Mouse (Mus musculus) C2C12 (cell line): ENCODE results near the gene Sptb.

Source experiments
- CEBPB ChIP-seq: IDR thresholded peaks from one replicate; pipeline ENCODE4 v1.6.1; 2011; ENCODE audit warnings: low read depth, mild to moderate bottlenecking, control low read depth, moderate library complexity
- CTCF ChIP-seq: IDR thresholded peaks from one replicate; pipeline ENCODE4 v1.5.1; 2011; ENCODE audit not compliant: control insufficient read depth, insufficient read depth, insufficient read length
- FOSL1 ChIP-seq: IDR thresholded peaks from one replicate; pipeline ENCODE4 v1.8.0; 2011; ENCODE audit warnings: mild to moderate bottlenecking, low read length; ENCODE audit not compliant: poor library complexity, insufficient read depth, severe bottlenecking
- MAX ChIP-seq: IDR thresholded peaks from one replicate; pipeline ENCODE4 v1.6.1; 2011; ENCODE audit warnings: mild to moderate bottlenecking, control low read depth
- MYOD1 ChIP-seq: IDR thresholded peaks from one replicate; pipeline ENCODE4 v1.6.1; 2011; ENCODE audit warnings: low read depth; ENCODE audit not compliant: control insufficient read depth, insufficient read length
- USF1 ChIP-seq: IDR thresholded peaks from one replicate; pipeline ENCODE4 v1.6.1; 2011; ENCODE audit warnings: low read depth, mild to moderate bottlenecking, control low read depth, moderate library complexity

GRCm38 (mm10) chr12:76548082-76548423 is 162.3 kb downstream of the Sptb start:
- TF ChIP-seq USF1 (no peak), CTCF (no peak), MAX (no peak), MYOD1 (no peak), FOSL1 (no peak), CEBPB (no peak)
